Mouse (Mus musculus) spleen, adult 18-20 months (tissue): ENCODE data around the gene Nbl1.

Experiments used
- DNase-seq, 2 experiments: peaks; one replicate each; pipeline ENCODE4 v3.0.0; 2022; ENCODE audit warnings: mixed read lengths in 2 of 2

Gene Nbl1

GRCm38 (mm10) chr4:139096201-139096600 is 3.4 kb upstream of the Nbl1 start:
- DNase-seq, result no peak

GRCm38 (mm10) chr4:139095406-139095805 is 2.6 kb upstream of the Nbl1 start:
- DNase-seq, result no peak

- no peak for DNase-seq
These were observed 370 bp upstream of the Nbl1 start for GRCm38 (mm10) chr4:139093196-139093530.

- no peak for DNase-seq
These were observed 1.1 kb downstream of the Nbl1 start for GRCm38 (mm10) chr4:139091478-139092355.

- DNase-seq, result no peak
These were observed 1.7 kb downstream of the Nbl1 start for GRCm38 (mm10) chr4:139091066-139091465.

GRCm38 (mm10) chr4:139090303-139090940 is 2.4 kb downstream of the Nbl1 start:
- no peak for DNase-seq

GRCm38 (mm10) chr4:139088982-139089671 is 3.7 kb downstream of the Nbl1 start:
- no peak for DNase-seq

- no peak for DNase-seq
These were observed 5.8 kb downstream of the Nbl1 start for GRCm38 (mm10) chr4:139086984-139087383.

- DNase-seq, result peak; percentile 42 to 82
These were observed 6.8 kb downstream of the Nbl1 start for GRCm38 (mm10) chr4:139086037-139086436.

GRCm38 (mm10) chr4:139085337-139085736 is 7.5 kb downstream of the Nbl1 start:
- no peak for DNase-seq

- DNase-seq, result no peak
These were observed 9.8 kb downstream of the Nbl1 start for GRCm38 (mm10) chr4:139082790-139083564.

GRCm38 (mm10) chr4:139081270-139081931 is 11.4 kb downstream of the Nbl1 start:
- no peak for DNase-seq

- DNase-seq, result no peak
These were observed 12.5 kb downstream of the Nbl1 start for GRCm38 (mm10) chr4:139080259-139080658.

- no peak for DNase-seq
These were observed 13.4 kb downstream of the Nbl1 start for GRCm38 (mm10) chr4:139079439-139079838.

- DNase-seq, result no peak
These were observed 14.1 kb downstream of the Nbl1 start for GRCm38 (mm10) chr4:139078726-139079125.

- no peak for DNase-seq
These were observed 14.5 kb downstream of the Nbl1 start for GRCm38 (mm10) chr4:139078313-139078712.

GRCm38 (mm10) chr4:139075915-139076314 is 16.9 kb downstream of the Nbl1 start:
- no peak for DNase-seq

GRCm38 (mm10) chr4:139075041-139075711 is 17.6 kb downstream of the Nbl1 start, which contains the start of gene Htr6:
Gene Htr6 (minus strand): TSS chr4:139075570.
- DNase-seq, result no peak

GRCm38 (mm10) chr4:139074060-139074459 is 18.7 kb downstream of the Nbl1 start:
- DNase-seq, result no peak

GRCm38 (mm10) chr4:139068287-139068686 is 24.5 kb downstream of the Nbl1 start:
- DNase-seq, result no peak

GRCm38 (mm10) chr4:139064831-139065230 is 28.0 kb downstream of the Nbl1 start:
- no peak for DNase-seq

GRCm38 (mm10) chr4:139059569-139059968 is 33.2 kb downstream of the Nbl1 start:
- no peak for DNase-seq
